Mouse (Mus musculus) heart, adult 10 weeks (tissue): ENCODE measurements around the gene Slc27a5. TPM values are rescaled to one million over a fixed set of nuclear protein-coding genes. Genes with fewer than 3 reads are reported as not detected.

Experiments used
- polyA plus RNA-seq: library from polyadenylated mRNA; stranded (reverse); fragments of 350-450 nt; fragmentation: Illumina TruSeq; extraction: RNeasy Lipid Tissue Mini Kit (QIAGEN cat#74804); gene quantifications from one replicate; pipeline ENCODE4 v1.2.3, GENCODE M21; 2014; ENCODE audit warnings: low read depth, low replicate concordance

Slc27a5 gene
- polyA plus RNA-seq = 0.63 TPM

GRCm38 (mm10) chr7:12998053-12998452 lies at the start of gene Slc27a5:
Slc27a5 (minus strand) TSS chr7:12998192.

DNA sequence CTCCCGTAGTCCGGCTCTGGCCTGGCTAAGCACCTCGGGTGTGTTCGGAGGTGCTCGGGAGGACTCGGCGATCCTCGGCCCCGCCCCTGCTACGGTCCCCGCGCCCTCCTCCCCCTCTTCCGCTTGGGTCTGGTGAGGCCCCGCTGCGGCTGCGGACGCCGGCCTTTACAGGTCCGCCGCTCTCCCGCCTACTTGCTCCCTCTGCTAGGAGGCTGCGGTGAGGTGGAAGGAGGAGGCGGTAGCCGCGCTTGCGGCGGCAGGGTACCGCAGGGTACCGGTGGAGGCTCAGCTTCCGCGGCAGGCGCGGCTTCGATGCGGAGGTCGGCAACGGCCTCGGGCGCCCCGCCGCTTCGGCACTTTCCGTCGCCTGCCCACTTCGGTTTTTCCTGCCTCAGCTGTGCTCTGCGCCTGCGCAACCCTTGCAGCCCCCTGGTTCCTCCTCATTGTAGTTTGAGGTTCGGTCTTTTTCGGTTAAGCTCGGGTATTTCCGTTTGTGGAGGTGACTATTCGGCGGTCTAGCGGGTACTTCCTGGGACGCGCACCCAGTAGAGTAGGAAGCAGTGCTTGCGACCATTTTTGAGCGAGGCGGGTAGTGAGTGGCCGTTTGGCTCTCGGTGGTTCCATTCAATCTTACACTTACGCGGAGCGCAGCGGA lies 40.0 kb upstream of the Slc27a5 start, which contains the start of gene Ube2m:
Gene Ube2m (minus strand): TSS at position 375 of the 655 bp plus-strand sequence.

GRCm38 (mm10) chr7:13034148-13034977 lies 36.4 kb upstream of the Slc27a5 start, which contains the start of gene Chmp2a:
Chmp2a (minus strand) TSS chr7:13034807.

GRCm38 (mm10) chr7:13010005-13010908 lies 12.3 kb upstream of the Slc27a5 start, which contains the start of gene Zbtb45:
Zbtb45 (minus strand) TSS chr7:13010034.

GRCm38 (mm10) chr7:12998851-12999250 lies 859 bp upstream of the Slc27a5 start, which contains the start of gene Trim28:
Trim28 (plus strand) TSS chr7:12999114.

GRCm38 (mm10) chr7:12977682-12978389 lies 20.2 kb downstream of the Slc27a5 start, which contains the start of gene Zfp446:
Zfp446 (plus strand) TSS chr7:12977848.

GRCm38 (mm10) chr7:12965678-12966091 lies 32.3 kb downstream of the Slc27a5 start, which contains the start of gene Zfp324:
Zfp324 (plus strand) TSS chr7:12965838.

Other genes starting within 250 kb of the Slc27a5 start
- gene Zscan18, start 194.6 kb downstream of the Slc27a5 start, polyA plus RNA-seq = 1.4 TPM
- 5.9 TPM for gene Zfp329, start 179.3 kb downstream of the Slc27a5 start, polyA plus RNA-seq
- gene Zfp110, start 163.4 kb downstream of the Slc27a5 start, polyA plus RNA-seq = 21.8 TPM
- gene Zfp128, start 117.0 kb downstream of the Slc27a5 start, polyA plus RNA-seq = 3.1 TPM
- gene Zscan22, start 100.4 kb downstream of the Slc27a5 start, polyA plus RNA-seq = 5.1 TPM
- 661 TPM for gene Rps5, start 75.9 kb downstream of the Slc27a5 start, polyA plus RNA-seq
- gene Rnf225, start 70.8 kb downstream of the Slc27a5 start, polyA plus RNA-seq = not detected
- 2.5 TPM for gene Zfp324, start 32.4 kb downstream of the Slc27a5 start, polyA plus RNA-seq
- gene Zfp446, start 20.3 kb downstream of the Slc27a5 start, polyA plus RNA-seq = 5.0 TPM
- 95.8 TPM for gene Trim28, start 922 bp upstream of the Slc27a5 start, polyA plus RNA-seq
- gene Zbtb45, start 11.8 kb upstream of the Slc27a5 start, polyA plus RNA-seq = 4.7 TPM
- gene Chmp2a, start 36.6 kb upstream of the Slc27a5 start, polyA plus RNA-seq = 178 TPM
- gene Ube2m, start 40.1 kb upstream of the Slc27a5 start, polyA plus RNA-seq = 200 TPM
- 0.29 TPM for gene Mzf1, start 56.6 kb upstream of the Slc27a5 start, polyA plus RNA-seq
- gene Vmn1r85, start 97.0 kb upstream of the Slc27a5 start, polyA plus RNA-seq = not detected
- not detected for gene Vmn1r86, start 121.7 kb upstream of the Slc27a5 start, polyA plus RNA-seq
- gene Vmn1r87, start 142.0 kb upstream of the Slc27a5 start, polyA plus RNA-seq = not detected
- gene Vmn1r88, start 161.4 kb upstream of the Slc27a5 start, polyA plus RNA-seq = not detected
- gene Vmn1r89, start 214.8 kb upstream of the Slc27a5 start, polyA plus RNA-seq = not detected